Mouse (Mus musculus) heart, adult 2 months (tissue): ENCODE results near the gene Dtd1.

Experiments
- CTCF ChIP-seq: fragments of 200-600 bp; IDR thresholded peaks from 2 replicates; pipeline ENCODE4 v1.8.1; 2022; ENCODE audit warnings: antibody characterized with exemption, mild to moderate bottlenecking, moderate library complexity
- EP300 ChIP-seq: fragments of 200-500 bp; IDR thresholded peaks from 2 replicates; pipeline ENCODE4 v1.6.1; 2011; ENCODE audit warnings: low read depth, low read length, control low read depth; ENCODE audit not compliant: insufficient read depth
- POLR2A ChIP-seq: fragments of 200-500 bp; IDR thresholded peaks from 2 replicates; pipeline ENCODE4 v1.6.1; 2011; ENCODE audit warnings: mild to moderate bottlenecking, low read depth, low read length, control low read depth; ENCODE audit not compliant: insufficient read depth

- TF ChIP-seq CTCF (no peak), POLR2A (no peak), EP300 (no peak)
These were observed 127.4 kb downstream of the Dtd1 start for GRCm38 (mm10) chr2:144727136-144727535.
